Mouse (Mus musculus): ENCODE measurements around the gene Nnmt. TPM values are rescaled to one million over a fixed set of nuclear protein-coding genes. Genes with fewer than 3 reads are reported as not detected.

Gene Nnmt
- polyA plus RNA-seq, 1 experiment from 2014 or later, result 18.0 TPM

DNA sequence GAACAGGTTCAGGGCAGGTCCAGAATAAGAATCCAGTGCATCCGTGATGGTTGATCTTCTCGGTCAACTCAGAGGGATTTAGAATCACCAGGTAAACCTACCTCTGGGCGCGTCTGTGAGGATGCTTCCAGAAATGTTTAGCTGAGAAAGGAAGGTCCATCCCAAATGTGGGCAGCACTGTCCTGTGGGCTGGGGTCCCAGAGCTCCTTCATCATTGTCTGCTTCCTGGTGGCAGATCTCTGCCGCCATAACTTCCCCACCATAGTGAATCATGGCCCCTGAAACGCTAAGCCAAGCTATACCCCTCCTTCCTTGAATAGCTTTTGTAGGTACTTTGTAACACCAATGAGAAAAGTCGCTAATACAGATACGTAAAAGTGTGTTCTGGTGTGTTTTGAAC, 36.7 kb upstream of the Nnmt start:
- no peak overlapping the region for H3K27ac ChIP-seq (replicated peaks; ENCODE audit: low read depth, low read length)
- DNase-seq (ENCODE audit: low spot score) (no peak), ATAC-seq (ENCODE audit: low read depth) (no peak)
- H3K4me2 ChIP-seq (ENCODE audit: low read depth, low read length), result no peak overlapping the region
- H3K36me3 ChIP-seq (ENCODE audit: control insufficient read depth, insufficient read depth, low read length), result no peaks in the 10 kb centered on the region
- H3K4me1 ChIP-seq (ENCODE audit: control insufficient read depth, insufficient read depth, low read length), result no peaks in the 10 kb centered on the region
- no peak overlapping the region for H3K4me3 ChIP-seq (ENCODE audit: low read depth, low read length)
- H3K9me3 ChIP-seq (ENCODE audit: control insufficient read depth, low read length), result peaks cover 7% of the 10 kb centered on the region; the same call in 1 of the 2 replicates
- 91% methylated on average over 8 of the region's 8 CpGs for WGBS
- H3K9ac ChIP-seq (ENCODE audit: low read depth, low read length), result no peak overlapping the region
- no peaks in the 10 kb centered on the region for H3K27me3 ChIP-seq (replicated peaks; ENCODE audit: control insufficient read depth, insufficient read depth, low read length)

DNA sequence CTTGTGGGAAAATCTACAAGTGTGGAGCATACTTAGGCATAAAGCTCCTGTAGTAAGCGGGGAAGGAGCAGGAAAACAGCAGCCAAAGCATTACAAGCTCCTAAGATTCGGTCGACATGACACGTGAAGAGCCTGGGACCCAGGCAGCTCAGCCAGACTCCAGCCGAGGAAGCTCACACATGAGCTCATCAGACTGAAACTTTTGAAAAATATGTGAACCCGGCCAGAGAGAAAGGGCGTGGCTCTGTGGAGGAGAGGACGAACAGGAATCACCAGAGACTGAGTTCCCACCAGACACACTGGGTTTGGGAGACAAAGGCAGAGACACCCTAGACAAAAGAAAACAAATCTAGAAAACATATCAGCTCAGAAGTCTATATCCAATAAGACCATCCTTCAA, 35.9 kb upstream of the Nnmt start:
- no peaks in the 10 kb centered on the region for H3K27me3 ChIP-seq (replicated peaks; ENCODE audit: control insufficient read depth, insufficient read depth, low read length)
- no peak overlapping the region for H3K4me2 ChIP-seq (ENCODE audit: low read depth, low read length)
- WGBS, result 78% methylated on average over 8 of the region's 8 CpGs
- H3K36me3 ChIP-seq (ENCODE audit: control insufficient read depth, insufficient read depth, low read length), result no peaks in the 10 kb centered on the region
- H3K9ac ChIP-seq (ENCODE audit: low read depth, low read length), result no peak overlapping the region
- H3K9me3 ChIP-seq (ENCODE audit: control insufficient read depth, low read length), result peaks cover 7% of the 10 kb centered on the region; the same call in 1 of the 2 replicates
- no peak overlapping the region for H3K4me3 ChIP-seq (ENCODE audit: low read depth, low read length)
- no peaks in the 10 kb centered on the region for H3K4me1 ChIP-seq (ENCODE audit: control insufficient read depth, insufficient read depth, low read length)
- H3K27ac ChIP-seq (replicated peaks; ENCODE audit: low read depth, low read length), result no peak overlapping the region
- ATAC-seq (ENCODE audit: low read depth) (no peak), DNase-seq (ENCODE audit: low spot score) (no peak)

- no peak overlapping the region for H3K4me2 ChIP-seq (ENCODE audit: low read depth, low read length)
- DNase-seq (ENCODE audit: low spot score), result no peak
- H3K9me3 ChIP-seq (ENCODE audit: control insufficient read depth, low read length), result no peaks in the 10 kb centered on the region
- ATAC-seq (ENCODE audit: low read depth), result no peak
- no peak overlapping the region for H3K27ac ChIP-seq (replicated peaks; ENCODE audit: low read depth, low read length)
- H3K36me3 ChIP-seq (ENCODE audit: control insufficient read depth, insufficient read depth, low read length), result no peaks in the 10 kb centered on the region
- H3K27me3 ChIP-seq (replicated peaks; ENCODE audit: control insufficient read depth, insufficient read depth, low read length), result no peaks in the 10 kb centered on the region
- no peaks in the 10 kb centered on the region for H3K4me1 ChIP-seq (ENCODE audit: control insufficient read depth, insufficient read depth, low read length)
- WGBS, result 61% methylated on average over 15 of the region's 15 CpGs
- H3K4me3 ChIP-seq (ENCODE audit: low read depth, low read length), result no peak overlapping the region
- H3K9ac ChIP-seq (ENCODE audit: low read depth, low read length), result no peak overlapping the region
Observed at GRCm38 (mm10) chr9:48638176-48638803, 33.3 kb upstream of the Nnmt start.

DNA sequence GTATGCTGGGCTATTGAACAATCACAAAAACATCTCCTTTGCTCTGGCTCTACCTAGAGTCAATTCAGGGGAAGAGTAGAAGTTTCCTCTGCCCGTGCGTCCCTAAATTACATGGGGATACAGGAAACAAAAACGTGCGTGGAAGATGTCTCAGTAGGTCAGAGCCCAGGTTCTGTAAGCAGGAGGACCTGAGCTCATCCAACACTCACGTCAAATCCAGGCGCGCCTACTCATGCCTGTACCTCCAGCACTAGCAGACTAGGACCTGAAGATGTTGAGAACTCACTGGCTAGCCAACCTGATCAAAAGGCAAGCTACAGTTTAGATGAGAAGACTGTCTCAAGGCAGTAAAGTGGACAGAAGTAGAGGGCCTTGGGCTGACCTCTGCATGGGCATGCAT, 32.2 kb upstream of the Nnmt start:
- H3K4me1 ChIP-seq (ENCODE audit: control insufficient read depth, insufficient read depth, low read length), result no peaks in the 10 kb centered on the region
- no peak overlapping the region for H3K27ac ChIP-seq (replicated peaks; ENCODE audit: low read depth, low read length)
- H3K9me3 ChIP-seq (ENCODE audit: control insufficient read depth, low read length), result no peaks in the 10 kb centered on the region
- WGBS, result 88% methylated on average over 7 of the region's 7 CpGs
- no peak overlapping the region for H3K4me3 ChIP-seq (ENCODE audit: low read depth, low read length)
- ATAC-seq (ENCODE audit: low read depth) (no peak), DNase-seq (ENCODE audit: low spot score) (no peak)
- no peak overlapping the region for H3K4me2 ChIP-seq (ENCODE audit: low read depth, low read length)
- no peak overlapping the region for H3K9ac ChIP-seq (ENCODE audit: low read depth, low read length)
- no peaks in the 10 kb centered on the region for H3K36me3 ChIP-seq (ENCODE audit: control insufficient read depth, insufficient read depth, low read length)
- H3K27me3 ChIP-seq (replicated peaks; ENCODE audit: control insufficient read depth, insufficient read depth, low read length), result no peaks in the 10 kb centered on the region

GRCm38 (mm10) chr9:48635576-48636350, 30.8 kb upstream of the Nnmt start:
- Histone ChIP-seq H3K4me1 (ENCODE audit: control insufficient read depth, insufficient read depth, low read length) (no peaks in the 10 kb centered on the region), H3K27ac (replicated peaks; ENCODE audit: low read depth, low read length) (no peak overlapping the region), H3K4me2 (ENCODE audit: low read depth, low read length) (no peak overlapping the region; the same call in 1 of the 2 replicates), H3K27me3 (replicated peaks; ENCODE audit: control insufficient read depth, insufficient read depth, low read length) (no peaks in the 10 kb centered on the region), H3K9me3 (ENCODE audit: control insufficient read depth, low read length) (no peaks in the 10 kb centered on the region), H3K4me3 (ENCODE audit: low read depth, low read length) (no peak overlapping the region), H3K9ac (ENCODE audit: low read depth, low read length) (no peak overlapping the region), H3K36me3 (ENCODE audit: control insufficient read depth, insufficient read depth, low read length) (no peaks in the 10 kb centered on the region)
- no peak for ATAC-seq (ENCODE audit: low read depth)
- WGBS, result 38% methylated on average over 18 of the region's 18 CpGs
- DNase-seq (ENCODE audit: low spot score), result no peak

- ATAC-seq (ENCODE audit: low read depth) (no peak), DNase-seq (ENCODE audit: low spot score) (no peak)
- Histone ChIP-seq H3K36me3 (ENCODE audit: control insufficient read depth, insufficient read depth, low read length) (no peaks in the 10 kb centered on the region), H3K27me3 (replicated peaks; ENCODE audit: control insufficient read depth, insufficient read depth, low read length) (no peaks in the 10 kb centered on the region), H3K4me2 (ENCODE audit: low read depth, low read length) (no peak overlapping the region), H3K27ac (replicated peaks; ENCODE audit: low read depth, low read length) (no peak overlapping the region), H3K4me1 (ENCODE audit: control insufficient read depth, insufficient read depth, low read length) (no peaks in the 10 kb centered on the region), H3K4me3 (ENCODE audit: low read depth, low read length) (no peak overlapping the region), H3K9ac (ENCODE audit: low read depth, low read length) (no peak overlapping the region), H3K9me3 (ENCODE audit: control insufficient read depth, low read length) (no peaks in the 10 kb centered on the region)
- WGBS, result 66% methylated on average over 6 of the region's 6 CpGs
Observed at GRCm38 (mm10) chr9:48633147-48633546, 28.2 kb upstream of the Nnmt start.

- Histone ChIP-seq H3K9me3 (ENCODE audit: control insufficient read depth, low read length) (no peaks in the 10 kb centered on the region), H3K4me3 (ENCODE audit: low read depth, low read length) (no peak overlapping the region), H3K27me3 (replicated peaks; ENCODE audit: control insufficient read depth, insufficient read depth, low read length) (no peaks in the 10 kb centered on the region), H3K4me2 (ENCODE audit: low read depth, low read length) (no peak overlapping the region), H3K9ac (ENCODE audit: low read depth, low read length) (no peak overlapping the region), H3K36me3 (ENCODE audit: control insufficient read depth, insufficient read depth, low read length) (no peaks in the 10 kb centered on the region), H3K4me1 (ENCODE audit: control insufficient read depth, insufficient read depth, low read length) (no peaks in the 10 kb centered on the region), H3K27ac (replicated peaks; ENCODE audit: low read depth, low read length) (no peak overlapping the region)
- ATAC-seq (ENCODE audit: low read depth), result no peak
- 52% methylated on average over 1 of the region's 1 CpGs for WGBS
- no peak for DNase-seq (ENCODE audit: low spot score)
Observed at GRCm38 (mm10) chr9:48619268-48619667, 14.3 kb upstream of the Nnmt start.

DNA sequence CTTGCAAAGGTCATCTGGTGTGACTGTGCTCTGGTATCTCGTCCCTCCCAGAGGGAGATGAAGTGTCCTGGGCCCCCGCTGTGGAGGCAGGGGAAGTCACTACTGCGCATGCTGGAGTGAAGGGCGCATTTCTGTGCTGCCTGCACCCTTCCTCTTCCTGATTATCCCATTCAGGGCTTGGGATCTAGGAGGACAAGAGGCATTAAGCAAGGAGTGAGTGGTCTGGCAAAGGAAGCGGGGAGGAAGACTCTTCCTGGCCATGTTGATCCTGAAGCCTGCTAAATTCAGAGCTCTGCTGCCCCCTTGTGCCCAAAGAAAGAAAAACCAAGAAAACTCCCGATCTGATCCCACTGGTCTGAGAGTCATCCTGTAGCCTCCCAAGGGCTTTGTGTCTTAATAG, 13.6 kb upstream of the Nnmt start:
- Histone ChIP-seq H3K9ac (ENCODE audit: low read depth, low read length) (peak overlapping the region; percentile 30; the same call in 1 of the 2 replicates), H3K9me3 (ENCODE audit: control insufficient read depth, low read length) (no peaks in the 10 kb centered on the region), H3K27ac (replicated peaks; ENCODE audit: low read depth, low read length) (no peak overlapping the region), H3K36me3 (ENCODE audit: control insufficient read depth, insufficient read depth, low read length) (no peaks in the 10 kb centered on the region), H3K27me3 (replicated peaks; ENCODE audit: control insufficient read depth, insufficient read depth, low read length) (no peaks in the 10 kb centered on the region), H3K4me3 (ENCODE audit: low read depth, low read length) (no peak overlapping the region), H3K4me1 (ENCODE audit: control insufficient read depth, insufficient read depth, low read length) (no peaks in the 10 kb centered on the region), H3K4me2 (ENCODE audit: low read depth, low read length) (peak overlapping the region; percentile 26)
- WGBS, result 27% methylated on average over 6 of the region's 6 CpGs
- DNase-seq (ENCODE audit: low spot score) (peak; percentile 87), ATAC-seq (ENCODE audit: low read depth) (0 out of 2 replicates have a peak, but pooled peaks have one; percentile 62)

All from embryonic facial prominence, embryonic 14.5 days (tissue).